Mouse (Mus musculus) bone marrow macrophage, adult 2 months (primary cell): ENCODE results near the gene Rasal1.

ENCODE experiments used
- CTCF ChIP-seq: IDR thresholded peaks from 2 replicates; pipeline ENCODE4 v1.5.1; 2012; ENCODE audit warnings: low read depth, mild to moderate bottlenecking, low read length, moderate library complexity
- POLR2A ChIP-seq: IDR thresholded peaks from 2 replicates; pipeline ENCODE4 v1.6.1; 2012; ENCODE audit warnings: mild to moderate bottlenecking, low read depth, low read length, borderline replicate concordance

- no peak for TF ChIP-seq CTCF
- TF ChIP-seq POLR2A, result no peak
Measured at GRCm38 (mm10) chr5:120602210-120602609, 46.4 kb upstream of the Rasal1 start.
